Mouse (Mus musculus): ENCODE data around the gene Vps51.
A peak's percentile ranks its signal among the peaks of the same experiment; 100 is the strongest.

Gene Vps51

DNA sequence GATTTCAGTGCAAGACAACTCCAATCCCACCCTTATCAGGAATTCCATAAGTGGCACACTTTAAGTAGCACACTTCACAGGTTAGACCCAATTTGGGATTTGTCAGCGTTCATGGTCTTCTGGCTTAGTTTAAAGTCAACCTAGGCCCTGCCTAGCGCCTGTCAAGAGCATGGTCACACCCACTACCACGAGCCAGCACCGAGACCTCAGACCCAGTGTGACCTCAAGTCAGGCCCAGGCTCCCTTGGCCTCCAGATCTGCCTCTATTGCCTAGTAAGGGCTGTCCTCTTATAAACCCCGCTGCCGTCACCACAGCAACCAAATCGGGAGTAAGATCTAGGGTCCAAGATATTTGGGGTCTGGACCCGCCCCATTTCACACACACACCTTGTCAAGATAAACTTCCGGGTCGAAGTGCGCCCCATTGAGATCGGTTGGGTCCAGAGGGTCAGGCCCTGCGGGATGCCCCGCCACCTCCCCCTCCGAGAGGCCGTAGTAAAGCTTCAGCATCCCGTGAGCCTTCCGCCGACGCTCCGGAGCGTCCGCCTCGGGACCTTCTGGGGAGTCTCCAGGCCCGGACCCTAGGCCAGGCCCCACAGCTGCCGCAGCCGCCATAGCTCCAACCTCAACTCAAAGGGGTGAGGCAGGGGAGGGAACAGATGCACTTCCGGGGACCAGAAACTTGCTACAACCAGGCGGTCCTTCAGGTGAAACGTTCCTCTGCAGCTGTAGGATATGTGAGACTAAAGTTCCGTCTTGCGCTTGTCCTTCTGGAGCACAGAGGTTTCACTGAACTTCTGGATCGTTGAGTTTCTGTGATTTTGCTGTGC, at the start of gene Vps51:
Vps51 (minus strand) TSS at position 668 of the 830 bp plus-strand sequence.
- peak; percentile 86 to 88 for DNase-seq (ENCODE audit: low spot score in 2 of 2)

- peak; percentile 77 to 88 for DNase-seq (ENCODE audit: low spot score in 2 of 2)
Measured at GRCm38 (mm10) chr19:6126289-6126688, 49.3 kb upstream of the Vps51 start.

DNA sequence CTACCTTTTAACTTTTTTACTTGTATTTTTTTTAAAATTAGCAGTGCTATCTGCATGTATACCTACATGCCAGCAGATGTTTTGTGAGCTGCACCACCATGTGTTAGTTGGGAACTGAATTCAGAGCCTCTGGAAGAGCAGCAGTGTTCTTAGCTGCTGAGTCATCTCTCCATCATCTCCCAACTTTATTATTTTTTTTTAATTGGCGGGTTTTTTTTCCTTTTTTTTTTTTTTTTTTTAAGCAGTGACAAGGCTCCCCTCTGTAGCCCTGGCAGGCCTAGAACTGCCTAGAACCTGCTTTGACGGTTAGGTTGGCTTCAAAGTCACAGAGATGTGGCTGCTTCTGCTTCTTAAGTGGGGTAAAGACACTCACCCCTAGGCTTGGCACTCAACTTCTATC, 47.9 kb upstream of the Vps51 start:
- no peak for DNase-seq (ENCODE audit: low spot score in 2 of 2)

GRCm38 (mm10) chr19:6123330-6123729, 46.3 kb upstream of the Vps51 start:
- DNase-seq (ENCODE audit: low spot score in 2 of 2) = no peak

GRCm38 (mm10) chr19:6121761-6122160, 44.7 kb upstream of the Vps51 start:
- DNase-seq (ENCODE audit: low spot score in 2 of 2) = peak in 1 of 2 experiments; percentile 62

DNA sequence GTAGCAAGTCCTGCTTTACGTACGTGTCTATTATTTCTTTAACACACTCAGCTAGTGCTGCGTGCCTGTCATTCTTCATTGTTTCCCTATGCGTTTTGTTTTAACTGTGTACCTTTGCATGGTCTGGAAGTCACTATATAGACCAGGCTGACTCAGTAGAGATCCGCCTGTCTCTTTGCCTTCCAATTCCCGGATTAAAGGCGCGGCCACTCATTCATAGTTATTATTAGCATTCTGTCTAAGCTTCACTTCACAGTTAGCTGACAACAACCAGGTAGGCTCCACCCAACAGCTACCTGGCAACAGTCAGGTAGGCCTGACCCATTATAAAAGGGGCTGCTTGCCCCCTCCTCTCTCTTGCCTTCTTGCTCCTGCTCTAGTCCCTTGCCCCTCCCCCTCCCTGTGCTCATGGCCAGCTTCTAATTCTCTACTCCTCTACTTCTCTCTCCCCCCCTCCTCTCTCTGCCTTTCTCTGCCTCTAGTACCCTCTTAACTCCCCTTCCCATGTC, 41.7 kb upstream of the Vps51 start:
- no peak for DNase-seq (ENCODE audit: low spot score in 2 of 2)

GRCm38 (mm10) chr19:6117986-6118676, 41.1 kb upstream of the Vps51 start, which contains the start of gene Sac3d1:
Gene Sac3d1, minus strand, starts transcription at chr19:6118650.
- peak; percentile 88 to 92 for DNase-seq (ENCODE audit: low spot score in 2 of 2)

- DNase-seq (ENCODE audit: low spot score in 2 of 2) = no peak
Measured at GRCm38 (mm10) chr19:6117346-6117985, 40.4 kb upstream of the Vps51 start.

DNA sequence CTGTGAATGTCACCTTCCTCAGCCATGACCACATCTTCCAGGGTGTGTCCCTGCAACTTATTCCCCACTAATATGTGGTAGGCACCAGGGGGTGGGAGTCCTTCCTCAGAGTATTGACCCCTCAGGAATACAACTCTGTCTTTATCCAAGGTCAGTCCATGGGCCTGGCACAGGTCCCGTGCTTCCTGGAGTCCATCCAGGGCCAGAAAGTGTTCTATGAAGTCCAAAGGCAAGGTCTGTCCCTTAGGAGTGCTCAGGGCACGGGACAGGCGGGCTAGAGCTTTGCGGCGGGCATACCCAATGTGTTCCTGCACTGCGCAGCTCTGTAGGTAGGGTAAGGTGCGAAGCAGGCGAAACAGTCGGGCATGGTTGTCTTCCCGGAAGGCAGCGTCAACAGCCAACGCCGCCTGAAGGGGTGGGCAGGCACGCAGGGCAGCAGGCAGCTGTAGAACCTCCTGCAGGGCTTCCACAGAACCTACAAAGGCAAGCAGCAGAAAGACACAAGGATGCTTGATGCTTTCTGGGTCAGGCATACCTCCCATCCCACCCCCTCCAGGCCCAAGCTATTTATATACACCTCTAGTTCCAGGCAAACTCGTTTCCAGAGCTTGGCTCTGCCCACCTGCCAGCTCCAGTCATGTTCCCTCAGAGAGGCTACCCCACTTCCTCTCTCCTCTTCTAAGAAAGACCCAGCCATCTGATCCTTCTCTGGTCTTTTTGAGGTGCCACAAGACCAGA, 39.3 kb upstream of the Vps51 start:
- no peak for DNase-seq (ENCODE audit: low spot score in 2 of 2)

DNA sequence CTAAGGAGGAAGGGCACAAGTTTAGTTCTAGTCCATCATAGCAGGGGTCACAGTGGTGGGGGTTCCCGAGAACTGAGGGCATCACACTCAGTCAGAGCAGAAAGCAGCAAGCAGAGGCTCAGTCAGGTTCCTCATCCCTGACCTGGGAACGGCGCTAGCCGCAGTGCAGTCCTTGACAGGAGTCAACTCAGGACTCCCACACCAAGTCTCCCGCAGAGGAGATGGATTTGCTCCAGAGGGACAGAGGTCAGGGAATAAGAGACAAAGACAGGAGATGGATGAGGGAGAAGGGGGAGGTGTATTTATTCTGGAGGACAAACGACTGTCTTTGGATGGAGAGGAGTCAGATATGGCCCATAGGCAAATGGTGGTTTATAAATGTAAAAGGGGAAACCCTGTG, 36.1 kb upstream of the Vps51 start:
- no peak for DNase-seq (ENCODE audit: low spot score in 2 of 2)

- DNase-seq (ENCODE audit: low spot score in 2 of 2) = peak in 1 of 2 experiments; percentile 57
Measured at GRCm38 (mm10) chr19:6105586-6105985, 28.6 kb upstream of the Vps51 start, which contains the start of gene Naaladl1. Gene Naaladl1, plus strand, starts transcription at chr19:6105782.

DNA sequence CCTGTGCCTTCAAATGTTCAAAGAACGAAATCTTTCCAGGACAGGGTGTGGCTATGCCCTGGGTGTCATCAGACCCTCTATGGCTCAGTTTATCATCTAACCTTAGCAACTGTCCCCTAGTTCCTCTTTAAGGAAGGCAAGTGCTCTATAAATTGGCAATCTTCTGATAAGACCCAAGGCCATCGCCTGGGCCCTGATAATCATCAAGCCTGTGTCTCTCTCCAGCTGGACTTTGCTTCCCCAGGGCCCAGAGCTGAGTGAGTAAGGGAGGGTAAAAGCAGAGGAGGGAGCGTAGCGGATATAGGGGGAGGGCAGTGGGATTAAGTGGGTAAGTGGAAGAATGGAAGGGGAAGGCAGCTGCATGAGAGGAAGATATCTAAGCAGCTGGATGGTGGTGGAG, 27.4 kb upstream of the Vps51 start:
- no peak for DNase-seq (ENCODE audit: low spot score in 2 of 2)

GRCm38 (mm10) chr19:6102169-6102853, 25.3 kb upstream of the Vps51 start:
- peak; percentile 82 to 86 for DNase-seq (ENCODE audit: low spot score in 2 of 2)

- DNase-seq (ENCODE audit: low spot score in 2 of 2) = no peak
Measured at GRCm38 (mm10) chr19:6101186-6101585, 24.2 kb upstream of the Vps51 start.

DNA sequence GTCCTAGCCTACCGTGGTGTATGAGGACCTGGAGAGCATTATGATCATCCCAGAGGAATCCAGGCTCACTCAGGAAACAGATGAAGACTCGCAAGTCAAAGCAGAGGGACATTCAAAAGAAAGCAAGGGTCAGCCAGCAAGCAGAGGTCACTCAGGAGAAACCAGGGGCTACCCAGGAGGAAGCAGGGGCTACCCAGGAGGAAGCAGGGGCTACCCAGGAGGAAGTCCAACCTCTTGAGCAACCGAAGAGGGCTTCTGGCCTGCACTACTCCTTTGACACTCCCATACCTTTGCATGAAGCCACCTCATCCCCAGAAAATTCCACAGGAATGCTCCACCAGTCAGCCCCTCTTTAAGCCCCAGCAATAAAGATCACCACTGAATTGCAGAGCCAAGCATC, 20.8 kb upstream of the Vps51 start:
- DNase-seq (ENCODE audit: low spot score in 2 of 2) = no peak

DNA sequence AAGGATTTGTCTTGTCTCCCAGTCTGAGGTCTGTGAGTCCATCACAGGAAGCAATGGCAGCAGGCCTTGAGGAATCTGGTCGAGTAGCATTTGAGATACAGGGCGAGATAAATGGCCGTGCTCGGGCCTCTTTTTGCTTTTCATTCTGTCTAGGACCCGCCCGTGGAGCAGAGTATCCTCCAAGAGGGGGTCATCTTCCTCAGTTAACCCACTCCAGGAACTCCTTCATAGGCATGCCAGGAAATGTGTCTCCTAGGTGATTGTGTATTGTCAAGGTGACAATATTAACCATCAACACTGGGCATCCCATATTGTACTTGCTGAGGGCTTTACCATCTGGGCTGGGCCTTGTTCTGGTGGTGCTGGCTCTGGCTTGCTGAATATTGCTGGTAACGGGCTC, 17.1 kb upstream of the Vps51 start, which contains the start of gene AC131692.1:
AC131692.1 (plus strand) TSS at position 301 of the 400 bp plus-strand sequence.
- DNase-seq (ENCODE audit: low spot score in 2 of 2) = no peak

DNA sequence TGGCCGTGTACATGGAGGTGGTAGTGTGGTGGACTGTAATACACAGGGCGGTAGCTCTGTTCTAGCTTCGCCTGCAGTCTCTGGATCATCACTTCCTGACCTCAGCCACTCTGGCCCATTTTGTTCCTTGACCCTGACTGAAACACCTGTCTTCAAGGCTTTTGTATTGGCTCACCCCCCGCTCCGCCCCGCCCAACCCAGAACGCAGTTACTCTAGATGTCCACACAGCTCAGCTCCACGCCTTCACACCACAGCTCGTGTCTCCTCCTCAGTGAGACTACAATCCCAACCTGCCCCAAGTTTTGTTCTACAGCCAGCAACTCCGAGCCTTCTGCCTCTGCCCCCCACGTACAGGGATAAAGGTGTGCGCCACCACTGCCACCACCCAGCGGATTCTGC, 11.8 kb upstream of the Vps51 start:
- no peak for DNase-seq (ENCODE audit: low spot score in 2 of 2)

GRCm38 (mm10) chr19:6085417-6085879, 8.4 kb upstream of the Vps51 start:
- DNase-seq (ENCODE audit: low spot score in 2 of 2) = peak; percentile 75 to 83

DNA sequence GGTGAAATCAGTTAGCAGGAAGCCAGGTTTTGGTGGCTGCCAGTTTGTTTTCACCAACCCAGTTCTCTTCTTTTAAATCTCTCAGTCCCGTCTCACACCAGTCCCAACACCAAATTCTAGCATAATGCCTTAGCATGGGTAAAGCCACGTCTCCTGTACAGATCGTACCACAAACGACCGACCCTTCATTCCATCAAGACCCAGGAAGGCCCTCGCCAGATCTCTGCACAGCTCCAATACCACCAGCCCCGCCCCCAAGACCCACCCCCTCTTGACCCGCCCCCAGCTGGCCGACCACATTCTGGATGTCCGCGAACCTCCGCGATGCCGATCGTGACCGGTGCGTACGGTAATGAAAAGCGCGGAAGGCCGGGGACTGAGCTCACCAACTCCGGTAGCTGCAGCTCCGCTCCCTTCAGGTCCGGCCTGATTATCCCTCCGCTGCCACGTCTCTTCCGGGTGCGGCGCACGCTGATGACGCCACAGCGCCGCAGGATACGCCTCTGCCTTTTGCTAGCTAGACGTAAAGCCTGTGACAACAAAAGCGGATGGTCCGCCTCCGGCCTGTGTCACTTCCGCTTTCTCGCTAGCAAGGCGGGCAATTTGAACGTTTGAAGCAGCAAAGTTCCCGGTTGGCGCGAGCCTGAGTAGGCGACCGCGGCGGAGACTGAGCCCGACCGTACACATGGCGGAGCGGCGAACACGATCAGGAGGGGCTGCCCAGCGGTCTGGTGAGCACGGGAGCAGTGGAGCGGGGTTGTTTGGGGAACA, 7.6 kb upstream of the Vps51 start, which contains the start of the genes Zfpl1 and Cdca5:
Zfpl1 (minus strand) TSS at position 479 of the 771 bp plus-strand sequence.
Cdca5 (plus strand) TSS at position 506 of the 771 bp plus-strand sequence.
- peak; percentile 95 to 97 for DNase-seq (ENCODE audit: low spot score in 2 of 2)

GRCm38 (mm10) chr19:6082156-6082555, 5.1 kb upstream of the Vps51 start, which contains the start of gene Gm28374:
Gene Gm28374, minus strand, starts transcription at chr19:6082256.
- DNase-seq (ENCODE audit: low spot score in 2 of 2) = no peak
